Comparison of ENCODE assay signal across 28 mouse cellular contexts in genomic region chr12:73465975-73466374, GRCm38 (mm10).
DNase-seq lines count a peak whose midpoint lies in the region; ATAC-seq and TF ChIP-seq lines count a peak whose summit lies in the region.
"Had no signal": no experiment of that assay in that cellular context is flagged by ENCODE, and none has a peak within 500 bp of the region (broad histone marks: within the 10 kb centered on the region; RNA-seq: fewer than 3 reads in every experiment).

No protein-coding gene starts in this region.

- 34% methylated on average over 5 of the region's 5 CpGs for WGBS in embryonic facial prominence, embryonic 11.5 days

- 0 out of 2 replicates have a peak, but pooled peaks cover 3% of the 10 kb centered on the region for H3K4me1 ChIP-seq in embryonic facial prominence, embryonic 11.5 days (ENCODE audit: control insufficient read depth, insufficient read depth, low read length)
- H3K4me1 ChIP-seq: forebrain, embryonic 13.5 days had no signal

- H3K27me3 ChIP-seq in embryonic facial prominence, embryonic 11.5 days (ENCODE audit: control insufficient read depth, insufficient read depth, low read length), result no peaks in the 10 kb centered on the region
- H3K27me3 ChIP-seq: embryonic facial prominence, embryonic 12.5 days; Patski had no signal

- H3K9ac ChIP-seq in embryonic facial prominence, embryonic 11.5 days (replicated peaks; ENCODE audit: low read length), result no peak overlapping the region
- H3K9ac ChIP-seq: embryonic facial prominence, embryonic 12.5 days; forebrain, embryonic 13.5 days; hindbrain, embryonic 14.5 days; kidney, embryonic 15.5 days had no signal

- no peaks in the 10 kb centered on the region for H3K36me3 ChIP-seq in embryonic facial prominence, embryonic 11.5 days (replicated peaks; ENCODE audit: control insufficient read depth, insufficient read depth, low read depth, low read length)
- H3K36me3 ChIP-seq: embryonic facial prominence, embryonic 12.5 days; forebrain, embryonic 10.5 days; kidney, embryonic 15.5 days had no signal

- no peak overlapping the region for H3K4me3 ChIP-seq in gastrocnemius, adult 2 months
- H3K4me3 ChIP-seq in embryonic facial prominence, embryonic 11.5 days (ENCODE audit: low read depth, low read length), result no peak overlapping the region
- H3K4me3 ChIP-seq: embryonic facial prominence, embryonic 12.5 days; forebrain, embryonic 10.5 days; forebrain, embryonic 13.5 days; kidney, embryonic 15.5 days had no signal

- H3K4me2 ChIP-seq in embryonic facial prominence, embryonic 11.5 days (ENCODE audit: low read depth, low read length), result no peak overlapping the region
- H3K4me2 ChIP-seq: embryonic facial prominence, embryonic 12.5 days; forebrain, embryonic 13.5 days; heart, embryonic 11.5 days; hindbrain, embryonic 14.5 days; kidney, embryonic 15.5 days had no signal

- peak overlapping the region; percentile 38; the same call in 1 of the 2 replicates for H3K27ac ChIP-seq in gastrocnemius, adult 2 months
- no peak overlapping the region for H3K27ac ChIP-seq in embryonic facial prominence, embryonic 11.5 days (replicated peaks; ENCODE audit: low read depth, low read length)
- H3K27ac ChIP-seq: embryonic facial prominence, embryonic 12.5 days; forebrain, embryonic 10.5 days; forebrain, embryonic 13.5 days; hindbrain, embryonic 14.5 days; hindbrain, postnatal 0 days; kidney, embryonic 15.5 days had no signal

- intact Hi-C loops in gastrocnemius, adult 2 months (cut with DNase I), result no loop called here

- DNase-seq in gastrocnemius, adult 2 months, result no peak
- no peak for DNase-seq in gastrocnemius, adult 8-10 months (ENCODE audit: low spot score in 2 of 2)
- DNase-seq in embryo, embryonic 10.5 days (ENCODE audit: low spot score), result peak; percentile 55
- DNase-seq in embryonic facial prominence, embryonic 11.5 days (ENCODE audit: low spot score), result peak; percentile 77
- peak; percentile 30 for DNase-seq in mesoderm, embryonic 11.5 days (ENCODE audit: low read depth, low spot score)
- DNase-seq in frontal cortex, postnatal 10 days (ENCODE audit: low spot score in 2 of 2), result no peak
- DNase-seq in lung, adult 18-20 months, result no peak
- no peak for DNase-seq in kidney, adult 11 months
- DNase-seq: adrenal gland, postnatal 10 days; adrenal gland, postnatal 36 days; cerebellum, adult 18-20 months; cerebellum, adult 9-10 months; cerebellum, postnatal 14 days; gastrocnemius, postnatal 10 days; gastrocnemius, postnatal 36 days; kidney, adult 8-10 months had no signal

- no peaks in the 10 kb centered on the region for H3K9me3 ChIP-seq in embryonic facial prominence, embryonic 11.5 days (replicated peaks; ENCODE audit: control insufficient read depth, low read length)
- H3K9me3 ChIP-seq: embryonic facial prominence, embryonic 12.5 days; forebrain, embryonic 10.5 days; forebrain, embryonic 13.5 days; kidney, embryonic 15.5 days had no signal

- no peak for TF ChIP-seq CTCF in gastrocnemius, adult 2 months (IDR thresholded peaks at IDR 0.05)

- ATAC-seq in embryonic facial prominence, embryonic 11.5 days (replicated peaks; ENCODE audit: insufficient number of reproducible peaks, low FRiP score, low TSS enrichment, low read depth), result no peak
- ATAC-seq: CD4-positive, CD25-positive, alpha-beta regulatory T cell, adult 4 months; forebrain, embryonic 13.5 days; forebrain, embryonic 16.5 days; hindbrain, postnatal 0 days; inflammation-experienced regulatory T-cells, adult 6 months; intestine, embryonic 16.5 days; Patski had no signal

Comparison
In these comparisons a context has a peak if more than half of its experiments do, and no peak if none do; other contexts are left out.
1. DNase-seq: peak in embryo, embryonic 10.5 days (single experiment), embryonic facial prominence, embryonic 11.5 days (single experiment) and mesoderm, embryonic 11.5 days (single experiment); none in gastrocnemius, adult 2 months (single experiment), gastrocnemius, adult 8-10 months (0 of 2), frontal cortex, postnatal 10 days (0 of 2), lung, adult 18-20 months (0 of 2) and kidney, adult 11 months (single experiment).